Mouse (Mus musculus): Measurements from ENCODE around the gene Tamm41. TPM values are rescaled to one million over a fixed set of nuclear protein-coding genes. Genes with fewer than 3 reads are reported as not detected.

Tamm41 gene
- total and polyA plus RNA-seq, 2 experiments from 2014 or later = 23.9 to 30.5 TPM

- no peaks in the 10 kb centered on the region for H3K4me1 ChIP-seq (ENCODE audit: control insufficient read depth, insufficient read depth)
- WGBS = 39% methylated on average over 13 of the region's 13 CpGs
- H3K36me3 ChIP-seq (replicated peaks; ENCODE audit: control insufficient read depth, insufficient read depth, low read length) = no peaks in the 10 kb centered on the region
- H3K27me3 ChIP-seq (ENCODE audit: control insufficient read depth, insufficient read depth, low read length) = no peaks in the 10 kb centered on the region
- no peak overlapping the region for H3K4me2 ChIP-seq (ENCODE audit: low read depth, low read length)
- no peak overlapping the region for H3K27ac ChIP-seq (ENCODE audit: low read depth)
- ATAC-seq (ENCODE audit: insufficient read depth, low read depth) (no peak), DNase-seq (ENCODE audit: low spot score) (peak; percentile 36)
- no peak overlapping the region for H3K4me3 ChIP-seq (ENCODE audit: low read depth, low read length)
- TF ChIP-seq CTCF (IDR thresholded peaks at IDR 0.05; ENCODE audit: low read depth) = peak; percentile 63
- TF ChIP-seq EP300 (IDR thresholded peaks at IDR 0.05; ENCODE audit: low read depth) = no peak
- no peak overlapping the region for H3K9ac ChIP-seq (replicated peaks; ENCODE audit: low read depth, low read length)
- no peaks in the 10 kb centered on the region for H3K9me3 ChIP-seq (replicated peaks; ENCODE audit: control insufficient read depth, low read length)
Observed at GRCm38 (mm10) chr6:115065411-115066241, 27.9 kb upstream of the Tamm41 start.

GRCm38 (mm10) chr6:115062605-115063350 is 25.1 kb upstream of the Tamm41 start:
- TF ChIP-seq EP300 (IDR thresholded peaks at IDR 0.05; ENCODE audit: low read depth) (no peak), CTCF (IDR thresholded peaks at IDR 0.05; ENCODE audit: low read depth) (no peak)
- Histone ChIP-seq H3K9me3 (replicated peaks; ENCODE audit: control insufficient read depth, low read length) (no peaks in the 10 kb centered on the region), H3K9ac (replicated peaks; ENCODE audit: low read depth, low read length) (no peak overlapping the region), H3K27me3 (ENCODE audit: control insufficient read depth, insufficient read depth, low read length) (no peaks in the 10 kb centered on the region), H3K4me3 (ENCODE audit: low read depth, low read length) (no peak overlapping the region), H3K4me2 (ENCODE audit: low read depth, low read length) (no peak overlapping the region), H3K4me1 (ENCODE audit: control insufficient read depth, insufficient read depth) (no peaks in the 10 kb centered on the region), H3K36me3 (replicated peaks; ENCODE audit: control insufficient read depth, insufficient read depth, low read length) (no peaks in the 10 kb centered on the region), H3K27ac (ENCODE audit: low read depth) (no peak overlapping the region)
- DNase-seq (ENCODE audit: low spot score) (no peak), ATAC-seq (ENCODE audit: insufficient read depth, low read depth) (no peak)
- WGBS = 59% methylated on average over 5 of the region's 5 CpGs

GRCm38 (mm10) chr6:115059227-115059626 is 21.6 kb upstream of the Tamm41 start:
- no peak overlapping the region for H3K27ac ChIP-seq (ENCODE audit: low read depth)
- ATAC-seq (ENCODE audit: insufficient read depth, low read depth) = no peak
- no peak overlapping the region for H3K4me3 ChIP-seq (ENCODE audit: low read depth, low read length)
- no peak overlapping the region for H3K4me2 ChIP-seq (ENCODE audit: low read depth, low read length)
- no peaks in the 10 kb centered on the region for H3K9me3 ChIP-seq (replicated peaks; ENCODE audit: control insufficient read depth, low read length)
- no peak overlapping the region for H3K9ac ChIP-seq (replicated peaks; ENCODE audit: low read depth, low read length)
- WGBS = 20% methylated on average over 5 of the region's 5 CpGs
- TF ChIP-seq EP300 (IDR thresholded peaks at IDR 0.05; ENCODE audit: low read depth) (no peak), CTCF (IDR thresholded peaks at IDR 0.05; ENCODE audit: low read depth) (no peak)
- no peaks in the 10 kb centered on the region for H3K4me1 ChIP-seq (ENCODE audit: control insufficient read depth, insufficient read depth)
- no peak for DNase-seq (ENCODE audit: low spot score)
- H3K27me3 ChIP-seq (ENCODE audit: control insufficient read depth, insufficient read depth, low read length) = no peaks in the 10 kb centered on the region
- no peaks in the 10 kb centered on the region for H3K36me3 ChIP-seq (replicated peaks; ENCODE audit: control insufficient read depth, insufficient read depth, low read length)

GRCm38 (mm10) chr6:115056699-115057098 is 19.0 kb upstream of the Tamm41 start:
- ATAC-seq (ENCODE audit: insufficient read depth, low read depth) (no peak), DNase-seq (ENCODE audit: low spot score) (no peak)
- 22% methylated on average over 2 of the region's 2 CpGs for WGBS
- Histone ChIP-seq H3K27me3 (ENCODE audit: control insufficient read depth, insufficient read depth, low read length) (no peaks in the 10 kb centered on the region), H3K4me3 (ENCODE audit: low read depth, low read length) (no peak overlapping the region), H3K9me3 (replicated peaks; ENCODE audit: control insufficient read depth, low read length) (no peaks in the 10 kb centered on the region), H3K9ac (replicated peaks; ENCODE audit: low read depth, low read length) (no peak overlapping the region), H3K27ac (ENCODE audit: low read depth) (no peak overlapping the region), H3K4me1 (ENCODE audit: control insufficient read depth, insufficient read depth) (no peaks in the 10 kb centered on the region), H3K4me2 (ENCODE audit: low read depth, low read length) (no peak overlapping the region), H3K36me3 (replicated peaks; ENCODE audit: control insufficient read depth, insufficient read depth, low read length) (no peaks in the 10 kb centered on the region)
- TF ChIP-seq EP300 (IDR thresholded peaks at IDR 0.05; ENCODE audit: low read depth) = no peak
- no peak for TF ChIP-seq CTCF (IDR thresholded peaks at IDR 0.05; ENCODE audit: low read depth)

GRCm38 (mm10) chr6:115055440-115055839 is 17.8 kb upstream of the Tamm41 start:
- Histone ChIP-seq H3K36me3 (replicated peaks; ENCODE audit: control insufficient read depth, insufficient read depth, low read length) (no peaks in the 10 kb centered on the region), H3K4me1 (ENCODE audit: control insufficient read depth, insufficient read depth) (no peaks in the 10 kb centered on the region), H3K27ac (ENCODE audit: low read depth) (no peak overlapping the region), H3K4me2 (ENCODE audit: low read depth, low read length) (no peak overlapping the region), H3K27me3 (ENCODE audit: control insufficient read depth, insufficient read depth, low read length) (no peaks in the 10 kb centered on the region), H3K9me3 (replicated peaks; ENCODE audit: control insufficient read depth, low read length) (no peaks in the 10 kb centered on the region), H3K9ac (replicated peaks; ENCODE audit: low read depth, low read length) (no peak overlapping the region), H3K4me3 (ENCODE audit: low read depth, low read length) (no peak overlapping the region)
- no peak for ATAC-seq (ENCODE audit: insufficient read depth, low read depth)
- DNase-seq (ENCODE audit: low spot score) = no peak
- no peak for TF ChIP-seq CTCF (IDR thresholded peaks at IDR 0.05; ENCODE audit: low read depth)
- no peak for TF ChIP-seq EP300 (IDR thresholded peaks at IDR 0.05; ENCODE audit: low read depth)
- 78% methylated on average over 4 of the region's 4 CpGs for WGBS
